Mouse (Mus musculus) left cerebral cortex, adult 18-20 months (tissue): ENCODE results near the gene Igfbp6. TPM values are rescaled to one million over a fixed set of nuclear protein-coding genes. Genes with fewer than 3 reads are reported as not detected.
A peak's percentile ranks its signal among the peaks of the same experiment; 100 is the strongest.

Experiments
- DNase-seq, 2 experiments: peaks; one replicate each; pipeline ENCODE4 v3.0.0; 2021 to 2022; ENCODE audit warnings: low spot score in 2 of 2, mixed read lengths in 1 of 2
- total RNA-seq, 2 experiments: library from RNA; stranded (reverse); gene quantifications; 2 replicates each; pipeline ENCODE4 v1.2.3; 2021

Igfbp6 gene
- total RNA-seq, 2 experiments from 2014 or later = 60.2 to 61.6 TPM

- DNase-seq = peak; percentile 69 to 82
Observed at GRCm38 (mm10) chr15:102107689-102108573, 36.2 kb upstream of the Igfbp6 start.

- peak; percentile 80 to 84 for DNase-seq
Observed at GRCm38 (mm10) chr15:102108651-102109525, 35.3 kb upstream of the Igfbp6 start.

DNA sequence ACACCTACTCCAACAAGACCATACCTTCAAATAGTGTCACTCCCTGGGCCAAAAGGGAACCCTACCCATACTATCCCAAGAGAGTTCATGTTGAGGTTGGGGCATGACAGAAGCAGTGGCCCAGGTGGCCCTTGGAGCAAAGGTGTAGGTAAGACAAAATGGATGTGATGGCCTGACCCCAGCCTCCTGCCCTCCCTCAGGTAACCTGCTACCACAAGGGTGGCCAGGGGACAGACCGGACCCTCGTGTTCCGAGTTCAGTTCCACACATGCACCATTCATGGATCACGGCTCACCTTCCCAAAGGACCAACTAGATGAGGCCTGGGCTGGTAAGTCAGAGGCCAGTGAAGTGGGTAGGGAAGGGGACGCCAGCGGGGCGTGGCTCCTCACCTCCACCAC, 33.9 kb upstream of the Igfbp6 start:
- no peak for DNase-seq

- DNase-seq = no peak
Observed at GRCm38 (mm10) chr15:102110701-102111494, 33.3 kb upstream of the Igfbp6 start.

DNA sequence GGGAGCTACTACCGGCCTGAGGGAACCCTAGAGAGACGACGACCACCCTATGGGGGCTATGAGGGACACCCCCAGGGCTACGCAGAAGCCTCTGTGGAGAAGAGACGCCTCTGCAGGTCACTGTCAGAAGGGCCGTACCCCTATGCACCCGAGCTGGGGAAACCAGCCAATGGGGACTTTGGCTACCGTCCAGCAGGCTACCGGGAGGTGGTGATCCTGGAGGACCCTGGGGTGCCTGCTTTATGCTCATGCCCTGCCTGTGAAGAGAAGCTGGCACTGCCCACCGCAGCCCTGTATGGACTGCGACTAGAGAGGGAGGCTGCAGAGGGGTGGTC, 32.7 kb upstream of the Igfbp6 start:
- no peak for DNase-seq

DNA sequence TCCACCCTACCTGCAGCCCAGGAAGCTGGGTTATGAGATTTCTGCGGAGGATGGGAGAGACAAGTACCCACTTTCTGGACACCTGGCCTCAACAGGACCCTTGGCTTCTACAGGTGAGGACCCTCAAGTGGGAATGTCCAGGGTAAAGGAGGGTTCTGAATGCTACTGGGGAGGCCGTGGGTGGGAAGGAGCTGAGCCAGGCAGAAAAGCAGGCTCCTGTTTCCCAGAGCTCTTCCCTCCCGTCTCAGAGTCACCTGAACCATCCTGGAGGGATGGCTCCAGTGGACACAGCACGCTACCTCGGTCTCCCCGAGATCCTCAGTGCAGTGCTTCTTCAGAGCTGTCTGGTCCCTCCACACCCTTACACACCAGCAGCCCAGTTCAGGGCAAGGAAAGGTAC, 32.0 kb upstream of the Igfbp6 start:
- no peak for DNase-seq

- no peak for DNase-seq
Observed at GRCm38 (mm10) chr15:102112827-102113226, 31.3 kb upstream of the Igfbp6 start.

GRCm38 (mm10) chr15:102113674-102114073, 30.5 kb upstream of the Igfbp6 start:
- no peak for DNase-seq

DNA sequence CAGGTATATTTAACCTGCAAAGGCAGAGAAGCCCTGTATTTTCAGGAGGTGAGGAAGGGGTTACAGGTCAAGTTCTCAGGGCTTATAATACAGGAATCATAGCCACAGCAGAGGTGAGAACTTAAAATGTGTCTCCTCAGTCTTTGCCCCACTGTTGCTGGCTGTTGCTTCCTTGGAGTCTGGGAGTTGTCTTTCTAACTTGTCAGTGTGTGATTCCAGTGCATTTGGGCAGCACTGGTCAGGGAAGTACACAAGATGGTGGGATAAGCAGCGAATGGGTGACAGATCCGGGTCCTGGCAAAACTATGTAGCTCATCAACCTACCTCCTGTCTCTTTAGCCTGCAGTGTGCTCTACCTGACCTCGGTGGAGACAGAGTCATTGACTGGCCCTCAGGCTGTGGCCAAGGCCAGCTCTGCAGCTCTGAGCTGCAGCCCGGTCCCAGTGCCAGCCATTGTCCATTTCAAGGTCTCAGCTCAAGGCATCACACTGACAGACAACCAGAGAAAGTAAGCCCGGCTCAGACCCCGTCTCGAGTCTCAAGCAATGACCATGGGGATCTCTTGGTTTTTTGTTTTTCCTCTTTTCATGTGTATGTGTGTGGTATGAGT, 29.4 kb upstream of the Igfbp6 start:
- DNase-seq = no peak

GRCm38 (mm10) chr15:102115731-102116231, 28.4 kb upstream of the Igfbp6 start:
- no peak for DNase-seq

DNA sequence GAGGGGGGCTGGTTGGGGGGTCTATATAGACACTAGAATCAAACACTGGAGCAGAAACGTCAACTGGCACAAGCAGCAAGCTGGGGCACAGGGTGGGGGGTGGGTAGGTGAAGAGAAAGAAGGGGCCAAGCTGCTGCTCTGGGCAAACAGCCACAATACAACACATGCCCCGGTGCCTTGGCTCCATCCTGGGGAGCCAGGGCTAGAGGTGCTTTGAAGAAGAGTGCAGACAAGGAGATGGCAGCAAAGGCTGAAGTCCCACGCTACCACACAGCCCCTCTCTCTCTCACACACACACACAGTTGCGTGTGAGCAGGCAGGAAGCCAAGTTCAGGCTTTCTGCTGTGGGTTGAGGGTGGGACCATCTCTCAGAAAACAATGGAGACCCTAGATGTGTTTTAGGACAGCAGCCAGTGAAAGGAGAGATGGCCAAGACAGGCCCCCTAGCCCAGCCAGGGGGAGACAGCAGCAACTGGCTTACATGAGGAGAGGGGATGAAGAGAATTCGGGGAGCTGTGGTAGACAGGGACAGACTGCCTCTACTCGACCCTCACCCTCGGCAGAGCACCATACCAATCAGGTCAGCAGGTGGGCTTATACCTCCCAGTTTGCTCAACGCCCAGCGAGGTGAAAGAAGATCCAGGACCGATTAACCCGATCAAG, 27.3 kb upstream of the Igfbp6 start:
- DNase-seq = no peak

DNA sequence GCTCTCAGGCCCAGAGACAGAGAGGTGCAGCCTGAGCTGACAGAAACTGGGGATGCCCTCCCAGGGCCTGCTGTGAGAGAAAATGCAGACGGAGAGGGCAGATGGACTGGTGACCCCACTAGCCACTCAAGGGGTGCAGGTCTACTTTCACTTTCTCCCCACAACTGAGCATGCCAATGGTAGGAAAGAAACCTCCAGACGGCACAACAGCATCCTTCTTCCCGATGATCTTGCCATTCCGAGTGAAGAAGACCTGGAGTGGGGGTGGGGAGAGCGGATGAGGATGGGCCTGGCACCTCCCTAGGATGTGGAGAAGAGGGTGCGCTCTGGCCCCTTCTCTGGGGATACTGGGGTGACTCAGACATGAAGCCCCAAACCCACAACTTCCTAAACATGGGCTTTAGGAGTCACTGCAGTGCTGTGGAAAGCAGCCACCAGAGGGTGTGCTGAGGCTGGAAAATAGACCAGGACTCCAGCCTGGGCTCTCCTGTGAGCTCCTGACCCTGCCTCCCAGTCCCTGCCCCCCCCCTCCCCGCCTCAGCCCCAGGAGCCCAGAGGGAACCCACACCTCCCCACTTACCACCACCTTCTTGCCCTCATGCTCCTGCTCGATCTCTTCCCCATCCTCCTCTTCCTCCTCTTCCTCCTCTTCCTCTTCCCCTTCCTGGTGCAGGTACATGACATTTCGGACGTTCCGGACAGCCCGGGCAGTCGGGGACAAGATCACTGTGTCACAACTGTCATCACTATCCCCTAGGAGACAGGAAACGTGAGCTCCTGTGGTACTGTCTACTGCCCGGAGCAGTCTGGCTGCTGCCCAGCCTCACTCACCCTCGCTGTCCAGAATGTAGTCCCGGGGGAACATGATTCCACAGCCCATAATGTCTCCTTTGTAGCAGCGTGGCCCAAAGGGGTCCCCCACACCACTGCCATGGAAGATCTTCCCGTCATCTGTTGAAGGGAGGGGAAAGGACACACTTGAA, 26.4 kb upstream of the Igfbp6 start:
- no peak for DNase-seq

DNA sequence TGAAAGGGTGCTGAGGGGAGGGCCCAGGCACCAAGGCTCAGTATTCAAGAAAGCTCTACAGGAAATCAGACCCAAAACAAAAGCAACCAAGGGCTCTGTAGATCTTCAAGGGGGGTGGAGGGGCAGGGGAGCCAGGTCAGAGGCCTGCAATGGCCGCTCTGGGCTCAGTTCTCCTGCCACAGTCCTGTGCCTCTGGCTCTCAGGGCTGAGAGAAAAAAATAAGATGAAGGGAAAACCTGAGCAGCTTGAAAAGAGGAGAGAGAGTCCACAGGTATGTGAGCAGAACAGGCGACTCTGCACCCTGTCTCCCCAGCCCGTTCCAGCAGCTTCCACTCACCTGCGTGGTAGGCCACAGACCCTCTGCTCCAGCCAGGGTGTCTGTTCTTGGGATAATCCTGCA, 25.6 kb upstream of the Igfbp6 start:
- no peak for DNase-seq

DNA sequence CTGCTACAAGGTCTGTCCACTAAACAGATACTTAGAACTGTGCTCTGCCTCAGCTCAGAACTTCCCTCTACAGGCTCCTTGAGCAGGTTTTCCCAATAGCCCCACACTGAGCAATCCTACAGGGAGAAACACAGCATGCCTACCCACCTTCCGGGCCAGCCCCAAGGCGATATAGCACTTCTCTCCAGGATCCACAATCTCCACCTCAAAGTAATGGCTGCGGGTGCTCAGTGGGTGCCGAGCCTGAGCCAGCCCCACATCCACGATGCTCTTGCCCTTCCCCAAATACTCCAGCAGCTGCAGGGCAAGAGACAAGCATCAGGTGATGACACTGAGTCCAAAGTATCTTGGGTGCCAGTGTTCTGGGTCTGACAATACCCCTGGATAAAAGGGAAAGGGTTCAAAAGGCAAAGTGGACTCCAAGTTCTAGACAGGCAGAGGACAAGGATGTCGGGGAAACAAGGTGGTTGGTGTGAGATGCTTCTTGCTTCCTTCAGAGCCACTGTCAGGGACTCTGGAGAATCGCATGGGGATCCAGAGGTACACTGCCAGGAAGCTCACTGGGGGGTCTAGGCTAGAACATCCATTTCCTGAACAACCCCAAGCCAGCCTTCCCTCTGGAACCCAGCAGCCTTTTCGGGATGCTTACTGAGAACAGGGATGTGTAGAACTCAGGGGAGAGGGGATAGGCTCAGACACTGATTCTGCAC, 24.9 kb upstream of the Igfbp6 start:
- no peak for DNase-seq

GRCm38 (mm10) chr15:102119831-102120170, 24.4 kb upstream of the Igfbp6 start:
- DNase-seq = no peak

- DNase-seq = no peak
Observed at GRCm38 (mm10) chr15:102120530-102120929, 23.6 kb upstream of the Igfbp6 start.

DNA sequence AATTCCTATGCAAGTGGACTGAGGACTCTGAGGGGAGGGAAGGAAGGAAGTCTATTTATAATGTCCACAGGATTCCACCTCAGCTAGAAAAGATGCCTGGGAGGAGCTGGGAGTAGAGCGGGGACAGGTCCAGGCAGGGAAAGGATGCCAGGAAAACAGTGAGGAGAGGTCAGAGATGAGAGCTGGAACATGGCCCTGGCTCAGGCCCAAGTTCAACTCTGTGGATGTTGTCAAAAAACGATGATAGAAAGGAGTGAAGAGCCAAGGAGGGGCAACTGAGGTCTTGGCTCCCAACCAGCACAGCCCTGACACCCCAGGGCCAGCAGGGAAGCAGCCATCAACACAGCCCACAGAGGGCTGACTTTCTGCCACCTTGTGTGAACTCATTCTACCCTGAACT, 17.9 kb upstream of the Igfbp6 start:
- no peak for DNase-seq

DNA sequence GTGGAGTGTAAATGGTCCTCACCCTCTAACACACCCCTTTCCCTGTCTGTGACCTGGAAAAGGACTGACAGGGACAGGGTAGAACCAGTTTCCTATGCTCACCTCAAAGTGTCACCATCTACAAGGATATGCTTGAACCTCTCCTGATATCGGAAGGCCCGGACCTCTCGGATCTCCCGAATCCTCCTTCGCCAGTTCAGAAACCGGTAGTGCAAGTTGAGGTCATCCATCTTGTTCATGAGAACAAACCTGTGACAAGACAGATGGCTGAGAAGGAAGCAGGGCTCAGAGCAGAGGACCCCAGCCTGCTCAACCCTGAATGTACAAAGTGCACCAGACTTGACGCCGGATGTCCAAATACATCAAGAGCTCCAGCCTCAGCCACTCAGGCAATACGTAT, 10.8 kb upstream of the Igfbp6 start:
- no peak for DNase-seq

GRCm38 (mm10) chr15:102134709-102135108, 9.5 kb upstream of the Igfbp6 start:
- DNase-seq = no peak
